Mouse (Mus musculus) activated CD4-positive, CD25-positive, alpha-beta regulatory T cell, adult 4 months (primary cell): ENCODE measurements around the gene Dlst. TPM values are rescaled to one million over a fixed set of nuclear protein-coding genes. Genes with fewer than 3 reads are reported as not detected.

Experiments used
- ATAC-seq: one replicate; pipeline ENCODE4 v1.8.0; 2017
- polyA plus RNA-seq, 2 experiments: library from polyadenylated mRNA; unstranded; fragments of 100-300 nt; shearing (Covaris generic); gene quantifications; one replicate each; pipeline ENCODE4 v1.2.1; 2017

Dlst gene
- 10 to 100 TPM; 59.2 to 69.7 TPM for polyA plus RNA-seq

DNA sequence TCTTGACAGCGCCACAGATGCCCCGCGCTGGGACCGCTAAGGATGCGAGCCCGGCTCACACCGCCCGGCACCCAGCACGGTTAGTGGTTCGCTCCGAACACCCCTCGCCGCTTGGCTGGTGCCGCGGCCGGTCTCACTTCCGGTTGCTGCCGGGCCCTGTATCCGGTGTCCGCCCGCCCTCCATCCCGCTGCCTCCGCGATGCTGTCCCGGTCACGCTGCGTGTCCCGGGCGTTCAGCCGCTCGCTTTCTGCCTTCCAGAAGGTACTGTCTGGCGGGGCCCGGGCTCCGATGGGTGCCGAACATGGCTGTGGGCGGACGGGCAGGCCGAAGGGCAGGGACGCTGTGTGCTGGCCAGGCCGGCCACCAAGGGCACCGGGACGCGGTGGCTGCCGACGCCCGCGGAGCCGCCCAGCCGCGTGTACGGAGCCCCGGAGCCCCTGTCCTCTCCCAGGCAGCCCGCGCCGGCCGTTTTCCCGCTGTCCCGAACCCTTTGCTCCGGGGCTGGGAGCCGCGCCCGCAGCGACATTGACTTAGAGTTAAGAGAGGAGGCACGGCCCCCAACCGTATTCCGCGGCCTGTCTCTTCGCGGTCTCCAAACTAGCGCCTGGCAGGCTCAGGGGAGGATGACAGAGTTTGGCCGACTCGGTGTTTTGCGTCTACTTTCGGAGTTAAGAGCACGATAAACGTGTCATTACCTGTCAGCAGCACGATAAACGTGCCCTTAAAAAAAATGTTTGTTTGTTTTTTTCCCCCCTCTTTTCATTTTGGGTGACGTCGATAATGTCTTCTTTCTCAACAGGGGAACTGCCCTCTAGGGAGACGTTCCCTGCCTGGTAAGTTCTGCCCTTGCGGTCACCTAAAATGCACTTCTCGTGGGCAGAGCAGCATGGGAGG, at the start of gene Dlst, which contains the start of gene Prox2:
Gene Dlst (plus strand): TSS at position 136 of the 895 bp plus-strand sequence.
Gene Prox2 (minus strand): TSS at position 62 of the 895 bp plus-strand sequence.
- ATAC-seq = peak; percentile 90

DNA sequence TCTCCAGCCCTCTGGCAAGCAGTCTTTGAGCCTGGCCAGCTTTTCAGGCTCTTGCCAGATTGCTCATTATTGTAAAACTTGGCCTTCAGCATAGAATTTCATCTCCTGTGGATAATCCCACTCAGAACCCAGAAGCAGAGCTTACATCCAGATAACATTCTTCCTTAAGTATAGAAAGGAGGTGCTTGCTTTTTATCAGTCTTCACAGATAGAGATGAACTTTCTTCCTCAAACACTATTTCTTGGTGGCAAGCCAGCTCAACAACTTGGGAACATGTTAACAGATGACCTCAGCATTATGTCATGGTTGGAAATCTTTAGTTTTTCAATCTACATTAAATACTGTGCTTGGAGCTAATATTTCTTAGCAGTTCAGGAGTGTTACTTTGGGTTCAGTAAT, 39.6 kb upstream of the Dlst start:
- ATAC-seq = no peak

- no peak for ATAC-seq
Observed at GRCm38 (mm10) chr12:85077100-85077499, 33.5 kb upstream of the Dlst start.

DNA sequence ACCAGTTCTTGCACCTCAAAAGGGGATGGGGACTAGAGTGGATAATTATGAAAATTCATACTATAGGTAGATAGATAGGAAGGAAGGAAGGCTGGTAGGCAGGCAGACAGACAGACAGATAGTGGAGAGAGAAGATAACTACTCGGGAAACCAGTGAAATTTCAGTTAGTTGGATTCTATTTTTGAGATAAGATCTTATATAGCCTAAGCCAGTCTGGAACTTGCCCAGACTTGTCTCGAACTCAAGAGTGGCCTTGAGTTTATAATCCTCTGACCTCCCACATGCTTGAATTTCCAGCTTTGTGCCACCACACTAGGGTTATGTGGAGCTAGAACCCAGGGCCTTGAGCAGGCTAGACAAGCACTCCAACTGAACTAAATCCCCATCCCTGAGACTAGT, 26.4 kb upstream of the Dlst start:
- ATAC-seq = no peak

- ATAC-seq = no peak
Observed at GRCm38 (mm10) chr12:85084941-85085340, 25.7 kb upstream of the Dlst start.

GRCm38 (mm10) chr12:85087845-85088244, 22.8 kb upstream of the Dlst start:
- ATAC-seq = no peak

GRCm38 (mm10) chr12:85091190-85091589, 19.4 kb upstream of the Dlst start:
- no peak for ATAC-seq

GRCm38 (mm10) chr12:85092214-85092613, 18.4 kb upstream of the Dlst start:
- ATAC-seq = no peak

- no peak for ATAC-seq
Observed at GRCm38 (mm10) chr12:85094010-85094409, 16.6 kb upstream of the Dlst start.

GRCm38 (mm10) chr12:85094706-85095105, 15.9 kb upstream of the Dlst start:
- no peak for ATAC-seq

DNA sequence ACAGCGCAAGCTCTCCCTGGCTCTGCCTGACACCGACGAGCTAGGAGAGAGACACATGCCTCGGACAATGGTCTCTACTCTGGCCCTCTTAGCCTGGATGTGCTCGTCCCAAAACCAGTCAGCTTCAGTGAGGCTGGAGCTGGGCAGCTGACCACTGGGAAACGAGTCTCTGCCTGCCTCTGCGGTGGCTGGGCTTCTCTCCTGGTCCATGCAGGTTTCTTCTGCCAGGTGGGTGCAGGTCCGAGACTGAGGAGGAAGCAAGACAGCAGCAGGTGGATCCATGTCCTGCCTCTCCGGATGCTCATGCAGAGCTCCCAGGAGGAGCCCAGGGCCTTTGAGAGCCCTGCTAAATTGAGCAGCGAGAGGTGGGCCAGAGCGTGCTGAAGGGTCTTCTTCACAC, 15.5 kb upstream of the Dlst start:
- no peak for ATAC-seq

DNA sequence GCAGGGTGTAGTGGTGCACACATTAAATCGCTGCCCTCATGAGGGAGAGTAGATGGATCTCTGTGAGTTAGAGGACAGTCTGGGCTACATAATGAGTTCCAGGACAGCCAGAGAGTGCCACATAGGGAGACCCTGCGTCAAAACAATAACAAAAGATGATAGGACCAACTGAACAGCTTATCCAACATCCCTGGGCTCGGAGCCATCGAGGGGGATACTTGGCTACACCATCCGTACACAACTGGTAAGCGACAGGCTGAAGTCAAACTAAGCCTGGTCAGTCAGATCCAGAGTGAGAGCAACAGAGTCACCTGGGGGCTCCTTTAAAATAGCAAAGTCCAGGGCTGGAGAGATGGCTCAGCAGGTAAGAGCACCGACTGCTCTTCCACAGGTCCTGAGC, 14.8 kb upstream of the Dlst start:
- no peak for ATAC-seq

DNA sequence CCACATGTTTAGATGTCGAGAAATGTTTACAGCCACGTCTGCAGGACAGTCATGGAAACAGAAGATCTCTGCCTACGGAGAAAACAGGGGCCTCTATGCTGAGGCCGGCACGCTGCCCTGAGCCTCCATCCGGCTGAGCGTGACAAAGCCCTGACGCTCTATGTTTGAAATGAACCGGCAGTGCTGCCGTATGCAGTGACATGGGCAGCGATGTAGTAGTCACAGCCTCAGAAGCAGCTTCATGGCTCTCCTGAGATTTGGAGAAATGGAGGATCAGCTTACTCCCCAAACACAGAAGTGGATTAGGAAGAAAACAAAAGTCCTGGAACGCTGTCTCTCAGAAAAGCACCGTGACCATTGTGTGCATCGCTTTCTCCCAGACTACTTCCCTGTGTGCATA, 9.6 kb upstream of the Dlst start:
- no peak for ATAC-seq

DNA sequence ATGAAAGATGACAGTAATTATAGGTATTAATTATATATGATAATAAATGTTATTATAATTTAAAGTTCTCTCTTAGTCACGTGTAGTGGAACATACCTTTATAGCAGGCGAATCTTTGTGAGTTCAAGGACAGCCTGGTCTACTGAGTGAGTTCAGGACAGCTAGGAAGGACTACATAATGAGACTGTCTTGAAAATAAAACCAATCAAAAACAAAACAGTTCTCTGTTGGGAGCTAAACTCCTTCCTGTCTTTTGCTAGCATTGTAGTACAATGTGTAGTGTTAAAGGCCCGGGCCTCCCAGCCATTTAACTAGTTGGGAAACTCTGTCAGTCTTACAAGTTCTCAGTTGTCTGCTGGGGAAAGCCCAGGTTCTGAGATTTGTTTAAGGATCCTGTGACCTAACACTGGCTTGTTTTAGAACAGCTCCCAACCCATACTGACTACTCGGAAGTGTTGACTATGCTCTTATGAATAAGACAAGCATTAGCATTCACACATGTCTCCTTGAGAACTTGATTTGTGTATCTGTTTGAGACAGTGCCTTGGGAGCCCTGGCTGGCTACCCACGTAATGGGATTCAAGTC, 9.0 kb upstream of the Dlst start:
- ATAC-seq = no peak

- no peak for ATAC-seq
Observed at GRCm38 (mm10) chr12:85103096-85103495, 7.5 kb upstream of the Dlst start.

DNA sequence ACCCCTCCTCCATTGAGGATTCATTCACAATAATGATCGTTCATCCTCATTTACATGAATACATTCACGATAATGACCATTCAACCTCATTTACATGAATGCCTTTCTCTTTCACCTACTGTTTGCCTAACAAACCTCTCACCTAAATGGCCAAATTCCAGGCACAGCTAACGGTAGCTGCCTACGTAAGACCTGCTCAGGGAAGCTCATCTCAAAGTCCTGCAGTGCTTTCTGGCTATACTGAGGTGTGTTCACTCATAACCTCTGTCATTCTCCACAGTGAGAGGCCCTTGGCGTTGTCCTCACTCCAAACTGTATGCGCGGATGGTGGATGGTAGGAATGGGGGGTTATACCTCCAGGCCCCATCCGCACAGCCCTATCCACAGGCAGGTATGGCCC, 5.8 kb upstream of the Dlst start:
- no peak for ATAC-seq

DNA sequence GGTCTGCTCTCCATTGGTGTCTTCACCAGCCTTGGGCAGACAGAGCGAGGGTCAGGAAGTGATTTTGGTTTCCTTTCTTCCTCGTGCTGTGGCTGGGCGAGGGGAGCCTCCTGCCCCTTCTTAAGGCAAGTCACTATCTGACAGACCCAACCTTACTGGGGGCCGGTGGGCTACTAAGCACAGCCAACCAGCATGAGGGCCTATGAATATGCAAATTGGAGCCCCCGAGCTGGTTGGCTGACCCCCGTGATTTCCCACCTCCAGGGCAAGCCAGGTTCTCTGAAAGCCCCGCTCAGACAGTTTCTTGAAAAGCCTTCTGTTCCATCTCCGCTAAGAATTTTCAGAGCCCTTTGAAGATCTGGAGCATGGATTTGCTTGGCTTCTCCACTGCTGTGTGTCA, 4.3 kb upstream of the Dlst start:
- no peak for ATAC-seq

GRCm38 (mm10) chr12:85108643-85109042, 2.0 kb upstream of the Dlst start:
- no peak for ATAC-seq

DNA sequence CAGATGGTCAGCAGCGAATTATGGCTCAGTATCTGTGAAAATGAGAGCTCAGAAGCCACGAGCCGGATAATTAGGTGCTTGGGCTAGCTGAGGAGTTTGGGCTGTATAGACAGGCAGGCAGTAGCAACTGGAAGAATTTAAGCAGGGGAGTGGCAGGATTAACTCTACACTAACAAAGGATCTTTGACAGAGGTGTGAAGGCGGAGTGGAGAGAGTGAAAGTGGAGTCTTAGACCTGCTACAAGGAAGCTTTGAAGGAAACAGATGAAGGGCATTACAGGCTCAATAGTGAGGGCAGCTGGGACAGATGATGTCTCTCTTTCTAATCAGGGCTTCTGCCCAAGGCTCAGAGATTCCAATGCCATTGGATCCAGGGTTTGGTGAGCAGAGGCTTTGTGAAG, 1.2 kb upstream of the Dlst start:
- no peak for ATAC-seq

DNA sequence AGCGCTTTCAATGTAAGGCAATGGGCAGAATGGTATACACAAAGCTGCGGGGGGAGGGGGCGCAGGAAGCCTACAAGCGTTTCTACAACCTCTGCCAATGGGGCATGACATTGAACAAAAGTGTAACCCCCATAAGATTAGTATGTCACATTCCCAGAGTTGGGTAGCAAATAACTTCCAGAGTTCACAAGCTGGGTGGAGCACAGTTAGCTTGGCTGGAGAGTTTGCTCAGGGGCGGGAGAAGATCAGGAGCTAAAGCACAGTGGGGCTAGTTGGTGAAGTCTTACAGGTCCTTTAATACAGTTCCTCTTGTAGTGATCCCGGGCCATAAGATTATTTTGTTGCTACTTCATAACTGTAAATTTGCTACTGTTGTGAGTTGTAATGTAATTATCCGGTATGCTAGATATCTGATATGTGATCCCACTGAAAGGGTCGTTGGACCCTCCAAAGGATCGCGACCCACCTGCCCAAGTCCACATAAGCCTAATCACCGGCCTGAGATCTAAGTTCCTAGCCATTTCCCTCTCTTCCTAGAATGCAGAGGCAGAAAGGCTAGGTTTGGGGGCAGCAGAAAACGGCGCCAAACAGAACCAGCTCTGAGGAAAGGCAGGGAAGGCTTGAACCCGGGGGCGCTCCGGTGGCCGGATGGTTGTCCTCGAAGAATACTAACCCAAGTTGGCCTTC, 479 bp upstream of the Dlst start:
- no peak for ATAC-seq

- no peak for ATAC-seq
Observed at GRCm38 (mm10) chr12:85112550-85113251, 2.1 kb downstream of the Dlst start.

DNA sequence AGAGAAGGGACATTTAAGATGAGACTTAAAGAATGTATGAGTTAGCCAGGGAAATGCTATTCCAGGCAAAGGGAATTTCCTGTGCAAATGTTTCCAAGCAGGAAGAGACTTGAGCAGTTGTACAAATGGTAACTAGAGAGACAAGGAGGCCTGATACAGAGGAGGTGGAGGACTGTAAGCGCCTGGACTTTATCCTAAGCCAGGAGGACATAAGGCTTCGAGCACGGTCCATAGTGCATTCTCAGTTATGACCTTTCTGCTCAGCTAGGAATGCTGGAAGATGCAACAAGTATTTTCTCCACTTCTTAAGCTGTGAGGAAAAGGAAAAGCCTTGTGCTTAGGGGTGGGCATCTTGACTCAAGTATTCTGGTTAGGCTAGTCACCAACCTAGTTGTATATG, 2.7 kb downstream of the Dlst start:
- ATAC-seq = no peak

GRCm38 (mm10) chr12:85113917-85114316, 3.3 kb downstream of the Dlst start:
- no peak for ATAC-seq
